23 mouse cellular contexts compared by ENCODE assay signal in the genomic region with DNA sequence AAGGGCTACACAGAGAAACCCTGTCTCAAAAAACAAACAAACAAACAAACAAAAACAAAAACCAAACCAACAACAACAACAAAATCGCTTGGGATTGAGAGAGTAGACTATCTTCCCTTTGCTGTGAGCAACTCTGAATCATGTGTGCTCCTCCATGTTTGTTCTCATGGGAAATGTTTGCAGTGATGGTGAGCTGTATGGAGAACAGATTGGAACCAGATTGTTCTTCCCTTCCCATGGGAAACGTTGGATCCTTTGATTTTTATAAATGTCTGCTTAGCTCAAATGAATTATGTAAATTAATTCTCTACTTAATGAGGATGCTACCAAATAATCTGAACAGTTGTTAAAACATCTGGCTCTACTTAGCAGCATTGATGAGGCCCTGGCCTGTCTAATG.
DNase-seq lines count a peak whose midpoint lies in the region; ATAC-seq and TF ChIP-seq lines count a peak whose summit lies in the region.
"Had no signal": no experiment of that assay in that cellular context is flagged by ENCODE, and none has a peak within 500 bp of the region (broad histone marks: within the 10 kb centered on the region; RNA-seq: fewer than 3 reads in every experiment).

No protein-coding gene starts in this region.

- no peaks in the 10 kb centered on the region for H3K36me3 ChIP-seq in hindbrain, embryonic 12.5 days
- no peaks in the 10 kb centered on the region for H3K36me3 ChIP-seq in hindbrain, embryonic 16.5 days (ENCODE audit: control insufficient read depth, insufficient read depth, low read length)
- no peaks in the 10 kb centered on the region for H3K36me3 ChIP-seq in hindbrain, embryonic 15.5 days
- no peaks in the 10 kb centered on the region for H3K36me3 ChIP-seq in hindbrain, embryonic 11.5 days (ENCODE audit: control insufficient read depth, insufficient read depth, low read length)
- no peaks in the 10 kb centered on the region for H3K36me3 ChIP-seq in midbrain, embryonic 15.5 days (replicated peaks)
- H3K36me3 ChIP-seq in midbrain, embryonic 10.5 days = no peaks in the 10 kb centered on the region
- H3K36me3 ChIP-seq: forebrain, embryonic 10.5 days; heart, embryonic 10.5 days; heart, embryonic 13.5 days had no signal

- H3K4me2 ChIP-seq in hindbrain, embryonic 12.5 days (replicated peaks) = no peak overlapping the region
- no peak overlapping the region for H3K4me2 ChIP-seq in hindbrain, embryonic 16.5 days (ENCODE audit: low read length)
- no peak overlapping the region for H3K4me2 ChIP-seq in hindbrain, embryonic 15.5 days
- no peak overlapping the region for H3K4me2 ChIP-seq in hindbrain, embryonic 11.5 days (replicated peaks; ENCODE audit: low read depth, low read length)
- no peak overlapping the region for H3K4me2 ChIP-seq in midbrain, embryonic 15.5 days
- H3K4me2 ChIP-seq: forebrain, embryonic 13.5 days; heart, embryonic 13.5 days had no signal

- 76% methylated on average over 2 of the region's 2 CpGs for WGBS in hindbrain, embryonic 12.5 days
- WGBS in hindbrain, embryonic 16.5 days = 66% methylated on average over 2 of the region's 2 CpGs
- 70% methylated on average over 2 of the region's 2 CpGs for WGBS in hindbrain, embryonic 15.5 days
- WGBS in hindbrain, embryonic 11.5 days = 81% methylated on average over 2 of the region's 2 CpGs
- WGBS in midbrain, embryonic 15.5 days = 75% methylated on average over 2 of the region's 2 CpGs
- 80% methylated on average over 2 of the region's 2 CpGs for WGBS in midbrain, embryonic 10.5 days

- DNase-seq in hindbrain, embryonic 11.5 days (ENCODE audit: low spot score) = no peak
- no peak for DNase-seq in midbrain, embryonic 10.5 days (ENCODE audit: low spot score)
- peak; percentile 48 for DNase-seq in brain, embryonic 14.5 days (ENCODE audit: low read depth)
- DNase-seq: adrenal gland, adult 8-10 months; adrenal gland, postnatal 25 days; cerebellum, adult 18-20 months; cerebellum, adult 9-10 months; cerebellum, postnatal 14 days; gastrocnemius, postnatal 10 days; gastrocnemius, postnatal 36 days; heart, adult 2 months; heart, postnatal 14 days; heart, postnatal 4 days had no signal

- H3K27me3 ChIP-seq in hindbrain, embryonic 12.5 days = no peaks in the 10 kb centered on the region
- H3K27me3 ChIP-seq in hindbrain, embryonic 16.5 days (replicated peaks; ENCODE audit: control insufficient read depth, insufficient read depth, low read length) = no peaks in the 10 kb centered on the region
- no peaks in the 10 kb centered on the region for H3K27me3 ChIP-seq in hindbrain, embryonic 15.5 days
- H3K27me3 ChIP-seq in hindbrain, embryonic 11.5 days (ENCODE audit: control insufficient read depth, insufficient read depth, low read length) = no peaks in the 10 kb centered on the region
- no peaks in the 10 kb centered on the region for H3K27me3 ChIP-seq in midbrain, embryonic 15.5 days (replicated peaks)
- H3K27me3 ChIP-seq in midbrain, embryonic 10.5 days (ENCODE audit: low read depth, poor library complexity, severe bottlenecking) = no peaks in the 10 kb centered on the region
- H3K27me3 ChIP-seq: forebrain, embryonic 13.5 days; heart, embryonic 13.5 days had no signal

- no peak overlapping the region for H3K9ac ChIP-seq in hindbrain, embryonic 12.5 days
- no peak overlapping the region for H3K9ac ChIP-seq in hindbrain, embryonic 16.5 days (ENCODE audit: low read depth, low read length)
- H3K9ac ChIP-seq in hindbrain, embryonic 15.5 days = no peak overlapping the region
- H3K9ac ChIP-seq in hindbrain, embryonic 11.5 days (ENCODE audit: low read depth, low read length) = no peak overlapping the region
- H3K9ac ChIP-seq in midbrain, embryonic 15.5 days = no peak overlapping the region
- H3K9ac ChIP-seq: forebrain, embryonic 13.5 days; heart, embryonic 13.5 days had no signal

- no peaks in the 10 kb centered on the region for H3K4me1 ChIP-seq in hindbrain, embryonic 12.5 days
- no peaks in the 10 kb centered on the region for H3K4me1 ChIP-seq in hindbrain, embryonic 16.5 days (ENCODE audit: control insufficient read depth, insufficient read depth, low read depth, low read length)
- H3K4me1 ChIP-seq in hindbrain, embryonic 15.5 days (replicated peaks) = no peaks in the 10 kb centered on the region
- H3K4me1 ChIP-seq in hindbrain, embryonic 11.5 days (replicated peaks; ENCODE audit: control insufficient read depth, insufficient read depth, low read length) = no peaks in the 10 kb centered on the region
- no peaks in the 10 kb centered on the region for H3K4me1 ChIP-seq in midbrain, embryonic 15.5 days
- no peaks in the 10 kb centered on the region for H3K4me1 ChIP-seq in midbrain, embryonic 10.5 days
- H3K4me1 ChIP-seq: forebrain, embryonic 10.5 days; forebrain, embryonic 13.5 days; heart, embryonic 10.5 days; heart, embryonic 13.5 days had no signal

- H3K9me3 ChIP-seq in hindbrain, embryonic 12.5 days (replicated peaks) = no peaks in the 10 kb centered on the region
- no peaks in the 10 kb centered on the region for H3K9me3 ChIP-seq in hindbrain, embryonic 16.5 days (ENCODE audit: control insufficient read depth, low read length)
- H3K9me3 ChIP-seq in hindbrain, embryonic 15.5 days = no peaks in the 10 kb centered on the region
- no peaks in the 10 kb centered on the region for H3K9me3 ChIP-seq in hindbrain, embryonic 11.5 days (ENCODE audit: control insufficient read depth, low read length)
- no peaks in the 10 kb centered on the region for H3K9me3 ChIP-seq in midbrain, embryonic 15.5 days
- H3K9me3 ChIP-seq in midbrain, embryonic 10.5 days (replicated peaks) = no peaks in the 10 kb centered on the region
- H3K9me3 ChIP-seq: forebrain, embryonic 10.5 days; forebrain, embryonic 13.5 days; heart, embryonic 10.5 days; heart, embryonic 13.5 days had no signal

- 0 out of 2 replicates have a peak, but pooled peaks have one; percentile 19 for ATAC-seq in hindbrain, embryonic 12.5 days (ENCODE audit: low FRiP score)
- no peak for ATAC-seq in hindbrain, embryonic 16.5 days
- peak; percentile 56; the same call in 1 of the 2 replicates for ATAC-seq in hindbrain, embryonic 15.5 days (ENCODE audit: low FRiP score, low read depth)
- ATAC-seq in hindbrain, embryonic 11.5 days (ENCODE audit: low FRiP score) = no peak
- peak; percentile 45; the same call in 1 of the 2 replicates for ATAC-seq in midbrain, embryonic 15.5 days (replicated peaks)
- ATAC-seq: activated CD4-positive, CD25-positive, alpha-beta regulatory T cell, adult 4 months; forebrain, embryonic 13.5 days; forebrain, embryonic 16.5 days had no signal

- no peak for TF ChIP-seq POLR2A in brain, embryonic 14.5 days (IDR thresholded peaks at IDR 0.05; ENCODE audit: borderline replicate concordance, extremely low read depth, insufficient read depth, insufficient read length, poor library complexity, severe bottlenecking)

- no peak overlapping the region for H3K4me3 ChIP-seq in hindbrain, embryonic 12.5 days
- no peak overlapping the region for H3K4me3 ChIP-seq in hindbrain, embryonic 16.5 days (ENCODE audit: low read length)
- H3K4me3 ChIP-seq in hindbrain, embryonic 15.5 days = no peak overlapping the region
- H3K4me3 ChIP-seq in hindbrain, embryonic 11.5 days (ENCODE audit: low read depth, low read length) = no peak overlapping the region
- H3K4me3 ChIP-seq in midbrain, embryonic 15.5 days = no peak overlapping the region
- H3K4me3 ChIP-seq in midbrain, embryonic 10.5 days = no peak overlapping the region
- H3K4me3 ChIP-seq: forebrain, embryonic 10.5 days; forebrain, embryonic 13.5 days; heart, adult 2 months; heart, embryonic 10.5 days; heart, embryonic 13.5 days had no signal

- no peak for TF ChIP-seq CTCF in brain, embryonic 14.5 days (IDR thresholded peaks at IDR 0.05; ENCODE audit: borderline replicate concordance, extremely low read depth, insufficient read depth, insufficient read length)

- H3K27ac ChIP-seq in hindbrain, embryonic 12.5 days = no peak overlapping the region
- no peak overlapping the region for H3K27ac ChIP-seq in hindbrain, embryonic 16.5 days (ENCODE audit: low read depth, low read length)
- no peak overlapping the region for H3K27ac ChIP-seq in hindbrain, embryonic 15.5 days (replicated peaks)
- H3K27ac ChIP-seq in hindbrain, embryonic 11.5 days (ENCODE audit: low read depth, low read length) = no peak overlapping the region
- H3K27ac ChIP-seq in midbrain, embryonic 15.5 days = no peak overlapping the region
- H3K27ac ChIP-seq in midbrain, embryonic 10.5 days (replicated peaks) = no peak overlapping the region
- H3K27ac ChIP-seq: forebrain, embryonic 10.5 days; forebrain, embryonic 13.5 days; heart, adult 2 months; heart, embryonic 10.5 days; heart, embryonic 13.5 days had no signal

Comparison
In these comparisons a context has a peak if more than half of its experiments do, and no peak if none do; other contexts are left out.
1. ATAC-seq: peak in hindbrain, embryonic 12.5 days (single experiment), hindbrain, embryonic 15.5 days (single experiment) and midbrain, embryonic 15.5 days (single experiment); none in hindbrain, embryonic 16.5 days (single experiment) and hindbrain, embryonic 11.5 days (single experiment).